Mouse (Mus musculus): ENCODE results near the gene 4921524J17Rik. TPM values are rescaled to one million over a fixed set of nuclear protein-coding genes. Genes with fewer than 3 reads are reported as not detected.

The 4921524J17Rik gene
- polyA plus RNA-seq, 1 experiment from 2014 or later: 50.2 TPM

DNA sequence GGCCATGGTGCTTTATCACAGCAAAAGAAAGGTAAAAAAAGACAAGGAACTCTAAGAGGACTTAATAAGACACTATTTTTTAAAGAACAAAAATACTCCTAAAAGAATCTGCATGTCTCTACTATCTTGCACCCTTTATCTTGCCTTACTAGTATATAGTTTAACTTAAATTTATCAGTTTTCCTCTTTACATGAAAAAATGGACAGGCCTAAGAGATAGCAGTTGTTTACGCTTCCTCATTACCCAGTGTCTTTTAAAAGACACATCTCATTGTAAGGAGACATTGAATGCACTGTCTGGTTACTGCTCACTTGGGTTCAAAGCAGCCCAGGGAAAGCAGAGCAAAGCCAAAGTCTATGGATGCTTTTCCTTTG, 60.2 kb downstream of the 4921524J17Rik start:
- peaks cover 16% of the 10 kb centered on the region; the same call in 1 of the 2 replicates for H3K4me1 ChIP-seq (ENCODE audit: control insufficient read depth, insufficient read depth, low read length)
- no peaks in the 10 kb centered on the region for H3K27me3 ChIP-seq (replicated peaks; ENCODE audit: control insufficient read depth, insufficient read depth, low read length)
- H3K4me2 ChIP-seq (ENCODE audit: low read depth, low read length): no peak overlapping the region
- H3K27ac ChIP-seq (replicated peaks; ENCODE audit: low read depth, low read length): no peak overlapping the region
- no peak overlapping the region for H3K9ac ChIP-seq (ENCODE audit: low read depth, low read length)
- no peaks in the 10 kb centered on the region for H3K36me3 ChIP-seq (ENCODE audit: control insufficient read depth, insufficient read depth, low read length)
- DNase-seq (ENCODE audit: low spot score) (no peak), ATAC-seq (ENCODE audit: low read depth) (no peak)
- no peaks in the 10 kb centered on the region for H3K9me3 ChIP-seq (ENCODE audit: control insufficient read depth, low read length)
- no peak overlapping the region for H3K4me3 ChIP-seq (ENCODE audit: low read depth, low read length)
- 91% methylated on average over 1 of the region's 1 CpGs for WGBS

DNA sequence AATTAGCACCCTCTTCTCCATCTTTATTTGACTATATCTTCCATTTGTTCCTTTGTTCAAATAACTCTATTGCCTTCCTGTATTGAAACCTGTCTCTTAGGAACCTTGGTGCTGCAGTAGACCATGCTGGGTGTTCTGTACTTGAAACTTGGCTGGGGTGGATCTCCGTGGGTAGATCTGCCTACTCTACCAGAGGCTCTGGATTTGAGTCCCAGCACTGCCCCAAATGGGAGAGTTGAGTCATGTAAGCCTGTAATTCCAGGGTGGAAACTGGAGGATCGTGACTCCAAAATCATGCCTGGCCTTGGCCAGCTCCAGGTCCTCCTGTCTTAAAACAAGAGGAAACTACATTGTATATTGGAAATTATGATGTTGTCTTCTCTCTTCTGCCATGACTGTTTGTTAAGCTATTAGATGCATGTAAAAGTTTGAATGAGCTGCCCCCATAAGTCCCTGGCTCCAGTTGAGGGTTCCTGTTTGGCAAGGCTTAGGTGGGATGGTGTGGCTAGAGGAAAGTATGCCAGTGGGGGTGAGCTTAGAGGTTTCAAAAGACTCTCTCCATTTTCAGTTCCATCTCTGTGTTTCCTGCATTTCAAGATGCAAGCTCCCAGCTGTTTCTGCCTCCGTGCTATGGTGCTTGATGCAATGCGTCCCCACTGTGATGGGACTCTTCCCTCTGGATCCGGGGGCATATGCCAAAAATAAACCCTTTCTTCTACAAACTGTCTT, 60.7 kb downstream of the 4921524J17Rik start:
- H3K9me3 ChIP-seq (ENCODE audit: control insufficient read depth, low read length): no peaks in the 10 kb centered on the region
- H3K9ac ChIP-seq (ENCODE audit: low read depth, low read length): no peak overlapping the region
- 72% methylated on average over 5 of the region's 5 CpGs for WGBS
- no peak for ATAC-seq (ENCODE audit: low read depth)
- no peaks in the 10 kb centered on the region for H3K27me3 ChIP-seq (replicated peaks; ENCODE audit: control insufficient read depth, insufficient read depth, low read length)
- no peak for DNase-seq (ENCODE audit: low spot score)
- H3K36me3 ChIP-seq (ENCODE audit: control insufficient read depth, insufficient read depth, low read length): no peaks in the 10 kb centered on the region
- no peak overlapping the region for H3K27ac ChIP-seq (replicated peaks; ENCODE audit: low read depth, low read length)
- H3K4me3 ChIP-seq (ENCODE audit: low read depth, low read length): no peak overlapping the region
- no peak overlapping the region for H3K4me2 ChIP-seq (ENCODE audit: low read depth, low read length)
- H3K4me1 ChIP-seq (ENCODE audit: control insufficient read depth, insufficient read depth, low read length): peaks cover 16% of the 10 kb centered on the region; the same call in 1 of the 2 replicates

DNA sequence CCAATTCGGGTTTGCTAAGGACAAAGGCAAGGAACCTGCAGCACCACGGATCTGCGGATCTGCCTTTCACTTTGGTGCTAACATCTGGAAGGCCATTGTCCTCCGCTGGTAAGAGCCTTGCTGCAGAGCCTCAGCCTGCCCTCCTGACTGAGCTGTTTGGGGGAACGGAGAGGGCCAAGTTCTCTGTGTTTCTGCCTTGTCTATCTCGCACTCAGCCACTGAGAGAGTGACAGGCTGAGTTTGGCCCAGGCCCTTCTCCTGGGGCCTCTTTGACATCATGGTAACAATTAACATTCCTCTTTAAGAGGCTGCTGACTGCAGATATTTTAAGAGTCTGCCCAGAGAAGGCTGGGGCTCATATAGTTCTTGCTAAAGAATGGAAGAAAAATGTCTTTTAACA, 67.5 kb downstream of the 4921524J17Rik start:
- Histone ChIP-seq H3K27me3 (replicated peaks; ENCODE audit: control insufficient read depth, insufficient read depth, low read length) (no peaks in the 10 kb centered on the region), H3K4me1 (ENCODE audit: control insufficient read depth, insufficient read depth, low read length) (peaks cover 11% of the 10 kb centered on the region), H3K4me2 (ENCODE audit: low read depth, low read length) (peak overlapping the region; percentile 16), H3K36me3 (ENCODE audit: control insufficient read depth, insufficient read depth, low read length) (no peaks in the 10 kb centered on the region), H3K4me3 (ENCODE audit: low read depth, low read length) (no peak overlapping the region), H3K27ac (replicated peaks; ENCODE audit: low read depth, low read length) (peak overlapping the region; percentile 78), H3K9me3 (ENCODE audit: control insufficient read depth, low read length) (no peaks in the 10 kb centered on the region), H3K9ac (ENCODE audit: low read depth, low read length) (no peak overlapping the region)
- ATAC-seq (ENCODE audit: low read depth) (peak; percentile 50; the same call in 1 of the 2 replicates), DNase-seq (ENCODE audit: low spot score) (peak; percentile 78)
- 34% methylated on average over 6 of the region's 6 CpGs for WGBS

DNA sequence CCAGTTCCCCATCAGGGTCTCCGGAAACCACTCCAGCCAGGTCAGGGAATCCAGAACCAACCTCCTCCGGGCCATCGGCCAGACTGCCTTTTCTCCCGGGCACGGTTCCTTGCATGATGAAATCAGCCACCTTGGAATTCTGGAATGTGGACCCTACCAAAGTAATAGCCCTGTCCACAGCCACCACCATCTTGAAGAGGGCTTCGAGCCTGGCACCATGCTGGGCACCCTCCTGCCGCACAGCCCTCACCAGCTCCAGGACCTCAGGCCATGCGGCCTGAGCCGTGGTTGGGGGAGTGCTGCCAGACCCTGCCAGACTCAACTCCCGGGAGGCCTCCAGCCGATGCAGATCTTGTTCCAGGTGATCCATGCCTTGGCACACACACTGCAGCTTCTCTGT, 68.0 kb downstream of the 4921524J17Rik start:
- no peak overlapping the region for H3K9ac ChIP-seq (ENCODE audit: low read depth, low read length)
- peaks cover 11% of the 10 kb centered on the region for H3K4me1 ChIP-seq (ENCODE audit: control insufficient read depth, insufficient read depth, low read length)
- H3K27ac ChIP-seq (replicated peaks; ENCODE audit: low read depth, low read length): peak overlapping the region; percentile 78
- DNase-seq (ENCODE audit: low spot score) (no peak), ATAC-seq (ENCODE audit: low read depth) (no peak)
- H3K27me3 ChIP-seq (replicated peaks; ENCODE audit: control insufficient read depth, insufficient read depth, low read length): no peaks in the 10 kb centered on the region
- H3K4me3 ChIP-seq (ENCODE audit: low read depth, low read length): no peak overlapping the region
- no peaks in the 10 kb centered on the region for H3K9me3 ChIP-seq (ENCODE audit: control insufficient read depth, low read length)
- 71% methylated on average over 11 of the region's 11 CpGs for WGBS
- no peaks in the 10 kb centered on the region for H3K36me3 ChIP-seq (ENCODE audit: control insufficient read depth, insufficient read depth, low read length)
- H3K4me2 ChIP-seq (ENCODE audit: low read depth, low read length): peak overlapping the region; percentile 16; the same call in 1 of the 2 replicates

DNA sequence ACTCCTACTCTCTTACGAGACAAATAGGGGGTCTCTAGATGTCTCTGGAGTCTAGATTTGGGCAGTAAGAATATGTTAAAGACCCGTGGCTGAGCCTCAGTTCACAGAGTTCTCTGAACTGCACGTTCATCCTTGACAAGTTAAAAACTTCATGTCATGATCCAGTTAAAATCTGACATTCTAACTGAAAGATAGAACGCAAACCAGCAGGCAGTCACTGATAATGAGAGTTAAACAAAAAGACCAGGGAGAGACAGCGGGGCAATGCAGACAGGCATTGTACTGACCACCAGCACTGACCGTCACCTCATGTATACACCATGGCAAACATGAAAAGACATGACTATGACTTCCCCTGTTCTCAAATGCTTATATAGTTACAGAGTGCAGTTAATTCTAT, 69.2 kb downstream of the 4921524J17Rik start:
- Histone ChIP-seq H3K4me2 (ENCODE audit: low read depth, low read length) (no peak overlapping the region), H3K9ac (ENCODE audit: low read depth, low read length) (no peak overlapping the region), H3K27me3 (replicated peaks; ENCODE audit: control insufficient read depth, insufficient read depth, low read length) (no peaks in the 10 kb centered on the region), H3K36me3 (ENCODE audit: control insufficient read depth, insufficient read depth, low read length) (no peaks in the 10 kb centered on the region), H3K4me3 (ENCODE audit: low read depth, low read length) (no peak overlapping the region), H3K9me3 (ENCODE audit: control insufficient read depth, low read length) (no peaks in the 10 kb centered on the region), H3K4me1 (ENCODE audit: control insufficient read depth, insufficient read depth, low read length) (peaks cover 11% of the 10 kb centered on the region), H3K27ac (replicated peaks; ENCODE audit: low read depth, low read length) (no peak overlapping the region)
- 78% methylated on average over 6 of the region's 6 CpGs for WGBS
- ATAC-seq (ENCODE audit: low read depth) (no peak), DNase-seq (ENCODE audit: low spot score) (no peak)

DNA sequence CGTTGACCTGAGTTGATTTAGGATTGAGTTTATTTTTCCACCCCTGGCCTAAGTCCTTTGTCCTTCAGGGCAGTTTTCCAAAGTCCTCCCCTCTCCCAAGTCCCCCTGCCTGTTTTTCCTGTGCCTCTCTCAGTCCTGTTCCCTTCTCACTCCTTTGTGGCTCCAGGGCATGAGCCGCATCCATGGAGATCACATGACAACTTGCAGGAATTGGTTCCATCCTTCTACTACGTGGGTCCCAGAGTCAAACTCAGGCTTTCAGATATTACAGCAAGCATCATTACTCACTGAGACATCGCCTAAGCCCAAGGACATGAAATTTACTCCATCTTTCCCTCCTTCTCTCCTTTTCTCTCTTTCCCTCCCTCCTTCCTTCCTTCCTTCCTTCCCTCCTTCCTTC, 70.4 kb downstream of the 4921524J17Rik start:
- no peak overlapping the region for H3K4me2 ChIP-seq (ENCODE audit: low read depth, low read length)
- 62% methylated on average over 4 of the region's 4 CpGs for WGBS
- H3K27ac ChIP-seq (replicated peaks; ENCODE audit: low read depth, low read length): no peak overlapping the region
- DNase-seq (ENCODE audit: low spot score) (no peak), ATAC-seq (ENCODE audit: low read depth) (no peak)
- peaks cover 11% of the 10 kb centered on the region for H3K4me1 ChIP-seq (ENCODE audit: control insufficient read depth, insufficient read depth, low read length)
- H3K36me3 ChIP-seq (ENCODE audit: control insufficient read depth, insufficient read depth, low read length): no peaks in the 10 kb centered on the region
- no peaks in the 10 kb centered on the region for H3K27me3 ChIP-seq (replicated peaks; ENCODE audit: control insufficient read depth, insufficient read depth, low read length)
- no peaks in the 10 kb centered on the region for H3K9me3 ChIP-seq (ENCODE audit: control insufficient read depth, low read length)
- no peak overlapping the region for H3K4me3 ChIP-seq (ENCODE audit: low read depth, low read length)
- H3K9ac ChIP-seq (ENCODE audit: low read depth, low read length): no peak overlapping the region

Other genes with a start within 250 kb of the 4921524J17Rik start
- 0.18 TPM in 1 of 2 replicates, not detected in the other for gene Olfr371, start 206.8 kb downstream of the 4921524J17Rik start, polyA plus RNA-seq (2014; fragmentation: Nextera tagmentation; extraction: Ambion mirVana)
- gene Orc6, start 133.2 kb downstream of the 4921524J17Rik start, polyA plus RNA-seq (2014; fragmentation: Nextera tagmentation; extraction: Ambion mirVana): 90.7 and 92.7 TPM in 2 replicates
- 126 and 140 TPM in 2 replicates for gene Vps35, start 133.0 kb downstream of the 4921524J17Rik start, polyA plus RNA-seq (2014; fragmentation: Nextera tagmentation; extraction: Ambion mirVana)
- gene Mylk3, start 46.5 kb downstream of the 4921524J17Rik start, polyA plus RNA-seq (2014; fragmentation: Nextera tagmentation; extraction: Ambion mirVana): 2.3 and 2.8 TPM in 2 replicates
- gene Gpt2, start 59.7 kb upstream of the 4921524J17Rik start, polyA plus RNA-seq (2014; fragmentation: Nextera tagmentation; extraction: Ambion mirVana): 33.3 and 34.0 TPM in 2 replicates
- 149 and 159 TPM in 2 replicates for gene Dnaja2, start 122.5 kb upstream of the 4921524J17Rik start, polyA plus RNA-seq (2014; fragmentation: Nextera tagmentation; extraction: Ambion mirVana)